Mouse (Mus musculus): ENCODE measurements around the gene Ccnd1. TPM values are rescaled to one million over a fixed set of nuclear protein-coding genes. Genes with fewer than 3 reads are reported as not detected.

Gene Ccnd1
- polyA plus RNA-seq, 2 experiments: 110 to 127 TPM

DNA sequence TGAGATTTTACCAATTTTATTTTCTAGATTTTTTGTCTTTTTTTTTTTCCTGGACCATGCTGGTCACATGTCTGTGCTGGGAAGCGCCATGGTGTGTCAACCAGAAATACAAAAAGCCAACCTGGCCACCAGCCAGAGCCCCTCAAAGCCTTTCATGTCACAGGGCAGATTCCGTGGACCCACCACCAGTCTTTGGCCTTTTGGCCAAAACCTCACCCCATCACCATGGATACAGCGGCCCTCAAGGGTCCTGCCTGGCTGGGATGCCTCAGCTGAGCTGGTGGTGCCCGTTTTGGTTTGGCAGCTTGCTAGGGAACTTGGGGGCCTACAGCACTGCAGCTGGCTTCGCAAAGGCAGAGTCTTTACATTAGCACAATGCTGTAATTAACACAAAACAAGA is 9.8 kb downstream of the Ccnd1 start:
- Histone ChIP-seq H3K9ac (ENCODE audit: low read depth, low read length, severe bottlenecking) (no peak overlapping the region), H3K27ac (replicated peaks; ENCODE audit: low read depth, low read length) (no peak overlapping the region), H3K27me3 (ENCODE audit: control insufficient read depth, insufficient read depth, low read length) (no peaks in the 10 kb centered on the region), H3K4me2 (replicated peaks; ENCODE audit: low read depth, low read length, severe bottlenecking) (no peak overlapping the region), H3K4me3 (replicated peaks; ENCODE audit: low read length) (no peak overlapping the region), H3K36me3 (ENCODE audit: control insufficient read depth, insufficient read depth, low read length) (peaks cover 54% of the 10 kb centered on the region), H3K4me1 (ENCODE audit: control insufficient read depth, insufficient read depth, low read length) (no peaks in the 10 kb centered on the region), H3K9me3 (ENCODE audit: control insufficient read depth, low read length) (no peaks in the 10 kb centered on the region)
- no peak for ATAC-seq (ENCODE audit: low FRiP score, low read depth)
- 67% methylated on average over 5 of the region's 5 CpGs for WGBS
- no peak for DNase-seq (ENCODE audit: low spot score)
- TF ChIP-seq POLR2A (IDR thresholded peaks at IDR 0.05; ENCODE audit: borderline replicate concordance, extremely low read depth, insufficient read depth, insufficient read length): no peak

DNA sequence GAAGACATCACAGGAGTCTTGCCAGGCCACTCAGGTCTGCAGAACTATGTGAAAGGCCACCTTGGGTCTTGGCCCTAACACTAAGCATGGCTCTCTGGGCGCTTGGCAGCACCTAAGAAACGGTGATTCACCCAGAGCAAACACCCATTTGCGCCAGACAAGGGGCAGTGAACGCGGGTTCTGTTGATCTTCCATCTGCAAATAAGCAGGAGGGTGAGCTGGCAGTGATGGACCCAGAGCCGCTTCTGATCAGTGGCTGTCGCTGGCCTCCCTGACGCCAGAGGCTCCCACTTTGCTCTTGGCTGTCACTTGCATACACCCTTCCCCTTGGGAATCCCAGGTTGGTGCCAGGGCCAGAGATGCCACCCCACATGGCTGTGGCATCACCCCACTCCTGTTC is 10.2 kb downstream of the Ccnd1 start:
- no peak for DNase-seq (ENCODE audit: low spot score)
- TF ChIP-seq POLR2A (IDR thresholded peaks at IDR 0.05; ENCODE audit: borderline replicate concordance, extremely low read depth, insufficient read depth, insufficient read length): no peak
- no peaks in the 10 kb centered on the region for H3K27me3 ChIP-seq (ENCODE audit: control insufficient read depth, insufficient read depth, low read length)
- H3K9ac ChIP-seq (ENCODE audit: low read depth, low read length, severe bottlenecking): no peak overlapping the region
- H3K27ac ChIP-seq (replicated peaks; ENCODE audit: low read depth, low read length): no peak overlapping the region
- H3K4me1 ChIP-seq (ENCODE audit: control insufficient read depth, insufficient read depth, low read length): no peaks in the 10 kb centered on the region
- no peak overlapping the region for H3K4me3 ChIP-seq (replicated peaks; ENCODE audit: low read length)
- 83% methylated on average over 8 of the region's 8 CpGs for WGBS
- H3K36me3 ChIP-seq (ENCODE audit: control insufficient read depth, insufficient read depth, low read length): peaks cover 51% of the 10 kb centered on the region
- no peak for ATAC-seq (ENCODE audit: low FRiP score, low read depth)
- H3K9me3 ChIP-seq (ENCODE audit: control insufficient read depth, low read length): no peaks in the 10 kb centered on the region
- no peak overlapping the region for H3K4me2 ChIP-seq (replicated peaks; ENCODE audit: low read depth, low read length, severe bottlenecking)

GRCm38 (mm10) chr7:144928889-144929210 is 10.9 kb downstream of the Ccnd1 start:
- ATAC-seq (ENCODE audit: low FRiP score, low read depth) (no peak), DNase-seq (ENCODE audit: low spot score) (no peak)
- Histone ChIP-seq H3K4me3 (replicated peaks; ENCODE audit: low read length) (no peak overlapping the region), H3K4me2 (replicated peaks; ENCODE audit: low read depth, low read length, severe bottlenecking) (no peak overlapping the region), H3K27me3 (ENCODE audit: control insufficient read depth, insufficient read depth, low read length) (no peaks in the 10 kb centered on the region), H3K9ac (ENCODE audit: low read depth, low read length, severe bottlenecking) (no peak overlapping the region), H3K36me3 (ENCODE audit: control insufficient read depth, insufficient read depth, low read length) (peaks cover 50% of the 10 kb centered on the region), H3K9me3 (ENCODE audit: control insufficient read depth, low read length) (no peaks in the 10 kb centered on the region), H3K27ac (replicated peaks; ENCODE audit: low read depth, low read length) (no peak overlapping the region), H3K4me1 (ENCODE audit: control insufficient read depth, insufficient read depth, low read length) (no peaks in the 10 kb centered on the region)
- TF ChIP-seq POLR2A (IDR thresholded peaks at IDR 0.05; ENCODE audit: borderline replicate concordance, extremely low read depth, insufficient read depth, insufficient read length): no peak
- WGBS: 80% methylated on average over 6 of the region's 6 CpGs

GRCm38 (mm10) chr7:144928009-144928888 is 11.5 kb downstream of the Ccnd1 start:
- ATAC-seq (ENCODE audit: low FRiP score, low read depth): no peak

DNA sequence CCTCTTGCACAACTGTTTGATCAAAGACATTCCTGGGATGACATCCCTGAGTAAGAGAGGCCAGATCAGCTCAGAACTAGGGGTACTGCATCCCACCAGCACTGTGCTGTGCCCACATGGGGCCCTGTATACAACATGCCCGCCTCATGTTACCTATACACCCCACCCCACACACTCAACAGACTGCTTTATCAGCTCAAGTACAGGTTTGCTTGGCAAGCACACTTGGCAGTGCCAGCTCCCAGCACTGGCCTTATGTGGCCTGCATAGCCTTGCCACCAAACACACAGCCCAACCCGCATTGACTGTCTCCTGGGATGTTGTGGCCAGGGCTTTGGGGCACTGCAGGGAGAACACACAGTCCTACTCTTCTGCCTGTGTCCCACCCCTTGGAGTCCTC is 12.1 kb downstream of the Ccnd1 start:
- peaks cover 37% of the 10 kb centered on the region for H3K36me3 ChIP-seq (ENCODE audit: control insufficient read depth, insufficient read depth, low read length)
- TF ChIP-seq POLR2A (IDR thresholded peaks at IDR 0.05; ENCODE audit: borderline replicate concordance, extremely low read depth, insufficient read depth, insufficient read length): no peak
- H3K27me3 ChIP-seq (ENCODE audit: control insufficient read depth, insufficient read depth, low read length): no peaks in the 10 kb centered on the region
- WGBS: 81% methylated on average over 2 of the region's 2 CpGs
- DNase-seq (ENCODE audit: low spot score): no peak
- H3K4me3 ChIP-seq (replicated peaks; ENCODE audit: low read length): no peak overlapping the region
- no peak overlapping the region for H3K9ac ChIP-seq (ENCODE audit: low read depth, low read length, severe bottlenecking)
- no peak for ATAC-seq (ENCODE audit: low FRiP score, low read depth)
- H3K4me1 ChIP-seq (ENCODE audit: control insufficient read depth, insufficient read depth, low read length): no peaks in the 10 kb centered on the region
- no peak overlapping the region for H3K4me2 ChIP-seq (replicated peaks; ENCODE audit: low read depth, low read length, severe bottlenecking)
- H3K9me3 ChIP-seq (ENCODE audit: control insufficient read depth, low read length): no peaks in the 10 kb centered on the region
- H3K27ac ChIP-seq (replicated peaks; ENCODE audit: low read depth, low read length): no peak overlapping the region

More at GRCm38 (mm10) chr7:144928009-144928888, 11.5 kb downstream of the Ccnd1 start:
- no peak for DNase-seq (ENCODE audit: low spot score)
- no peak overlapping the region for H3K27ac ChIP-seq (replicated peaks; ENCODE audit: low read depth, low read length)
- WGBS: 70% methylated on average over 4 of the region's 4 CpGs
- no peak overlapping the region for H3K9ac ChIP-seq (ENCODE audit: low read depth, low read length, severe bottlenecking)
- no peak for TF ChIP-seq POLR2A (IDR thresholded peaks at IDR 0.05; ENCODE audit: borderline replicate concordance, extremely low read depth, insufficient read depth, insufficient read length)
- H3K9me3 ChIP-seq (ENCODE audit: control insufficient read depth, low read length): no peaks in the 10 kb centered on the region
- H3K4me3 ChIP-seq (replicated peaks; ENCODE audit: low read length): no peak overlapping the region
- no peaks in the 10 kb centered on the region for H3K27me3 ChIP-seq (ENCODE audit: control insufficient read depth, insufficient read depth, low read length)
- H3K4me1 ChIP-seq (ENCODE audit: control insufficient read depth, insufficient read depth, low read length): no peaks in the 10 kb centered on the region
- H3K4me2 ChIP-seq (replicated peaks; ENCODE audit: low read depth, low read length, severe bottlenecking): no peak overlapping the region
- peaks cover 44% of the 10 kb centered on the region for H3K36me3 ChIP-seq (ENCODE audit: control insufficient read depth, insufficient read depth, low read length)
